Mouse (Mus musculus) testis, postnatal 10 days (tissue): ENCODE measurements at regions not wholly inside any gene's neighbourhood (a gene's known extent, or its start where the extent isn't known, plus 50 kb on each side); places are given as distances from the start of the nearest gene placed in this dataset.

Experiments
- DNase-seq: peaks from one replicate; pipeline ENCODE4 v3.0.0; 2021; ENCODE audit warnings: low spot score

- DNase-seq, result no peak
Measured at GRCm38 (mm10) chr1:168823184-168823583, 391.1 kb upstream of the Pbx1 start.

- DNase-seq, result no peak
Measured at GRCm38 (mm10) chr1:168818381-168818780, 386.3 kb upstream of the Pbx1 start.

GRCm38 (mm10) chr1:168807084-168807483, 375.0 kb upstream of the Pbx1 start:
- no peak for DNase-seq

- no peak for DNase-seq
Measured at GRCm38 (mm10) chr1:168805442-168805841, 373.4 kb upstream of the Pbx1 start.

- DNase-seq, result no peak
Measured at GRCm38 (mm10) chr1:168801046-168801445, 369.0 kb upstream of the Pbx1 start.

GRCm38 (mm10) chr1:168786731-168787130, 354.7 kb upstream of the Pbx1 start:
- no peak for DNase-seq

GRCm38 (mm10) chr1:168783851-168784250, 351.8 kb upstream of the Pbx1 start:
- no peak for DNase-seq

GRCm38 (mm10) chr1:168764368-168764895, 332.4 kb upstream of the Pbx1 start:
- DNase-seq, result no peak

- DNase-seq, result no peak
Measured at GRCm38 (mm10) chr1:168761095-168761494, 329.0 kb upstream of the Pbx1 start.

- no peak for DNase-seq
Measured at GRCm38 (mm10) chr1:168760239-168760638, 328.2 kb upstream of the Pbx1 start.

- DNase-seq, result no peak
Measured at GRCm38 (mm10) chr1:168758835-168759234, 326.8 kb upstream of the Pbx1 start.

GRCm38 (mm10) chr1:168754196-168754595, 322.1 kb upstream of the Pbx1 start:
- DNase-seq, result no peak

GRCm38 (mm10) chr1:168743435-168743834, 311.4 kb upstream of the Pbx1 start:
- DNase-seq, result no peak

GRCm38 (mm10) chr1:168738005-168738404, 305.9 kb upstream of the Pbx1 start:
- no peak for DNase-seq

- no peak for DNase-seq
Measured at GRCm38 (mm10) chr1:168737277-168737863, 305.3 kb upstream of the Pbx1 start.

- DNase-seq, result no peak
Measured at GRCm38 (mm10) chr1:168733066-168733465, 301.0 kb upstream of the Pbx1 start.

- no peak for DNase-seq
Measured at GRCm38 (mm10) chr1:168709836-168710235, 277.8 kb upstream of the Pbx1 start.

GRCm38 (mm10) chr1:168709017-168709681, 277.1 kb upstream of the Pbx1 start:
- DNase-seq, result no peak

- DNase-seq, result no peak
Measured at GRCm38 (mm10) chr1:168708161-168708865, 276.2 kb upstream of the Pbx1 start.

GRCm38 (mm10) chr1:168697386-168697785, 265.3 kb upstream of the Pbx1 start:
- no peak for DNase-seq

GRCm38 (mm10) chr1:168686821-168687220, 254.8 kb upstream of the Pbx1 start:
- no peak for DNase-seq

- DNase-seq, result no peak
Measured at GRCm38 (mm10) chr1:168685147-168685546, 253.1 kb upstream of the Pbx1 start.
